12 mouse cellular contexts compared by ENCODE assay signal in the genomic region with DNA sequence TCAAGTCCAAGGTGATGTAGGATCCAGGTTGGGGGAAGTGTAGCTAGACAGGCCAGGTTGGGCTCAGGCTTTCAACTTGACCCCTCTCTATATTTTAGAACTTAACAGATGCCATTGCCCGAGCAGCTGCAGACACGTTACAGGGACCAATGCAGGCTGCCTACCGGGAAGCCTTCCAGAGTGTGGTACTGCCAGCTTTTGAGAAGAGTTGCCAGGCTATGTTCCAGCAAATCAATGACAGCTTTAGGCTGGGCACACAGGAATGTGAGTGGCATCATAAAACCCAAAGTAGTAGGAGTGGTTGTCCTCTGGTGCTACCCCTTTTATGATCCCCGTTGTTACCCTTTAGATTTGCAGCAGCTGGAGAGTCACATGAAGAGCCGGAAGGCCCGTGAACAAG. TPM values are rescaled to one million over a fixed set of nuclear protein-coding genes. Genes with fewer than 3 reads are reported as not detected.
DNase-seq lines count a peak whose midpoint lies in the region.
"Had no signal": no experiment of that assay in that cellular context is flagged by ENCODE, and none has a peak within 500 bp of the region (broad histone marks: within the 10 kb centered on the region; RNA-seq: fewer than 3 reads in every experiment).

No protein-coding gene starts in this region.

- peak; percentile 67 for DNase-seq in gastrocnemius, adult 18-20 months (ENCODE audit: low spot score)
- DNase-seq in gastrocnemius, postnatal 36 days, result no peak
- peak; percentile 73 to 79 for DNase-seq in right cerebral cortex, postnatal 10 days (ENCODE audit: low spot score in 2 of 2)
- DNase-seq in right cerebral cortex, postnatal 14 days, result no peak
- peak; percentile 66 for DNase-seq in layer of hippocampus, adult 9-10 months (ENCODE audit: low spot score)
- DNase-seq in c-Kit-positive CD71-positive TER-119-positive erythroid progenitor cells, embryonic 14.5 days (ENCODE audit: low spot score), result no peak
- DNase-seq in kidney, adult 8-10 months, result no peak
- no peak for DNase-seq in ovary, adult 18-20 months (ENCODE audit: low spot score)
- DNase-seq: cerebellum, adult 8-10 months; kidney, adult 2 months; spleen, adult 18-20 months; thymus, postnatal 36 days had no signal

- intact Hi-C loops in gastrocnemius, postnatal 36 days (cut with DNase I), result no loop called here

RNA-seq across cellular contexts. Expression of a gene that starts 2.5 kb away (rescaled TPM):
- total RNA-seq in gastrocnemius, adult 18-20 months (2021), result under 1 TPM in 1 of 2 experiments, not detected in 1; 0.76 TPM
- under 1 TPM in 1 of 2 experiments, not detected in 1; 0.59 TPM for total RNA-seq in gastrocnemius, postnatal 36 days (2021)

RNA-seq across cellular contexts. Expression of a gene that starts 9.4 kb away (rescaled TPM):
- 10 to 100 TPM; 13.5 to 13.6 TPM for total RNA-seq in gastrocnemius, adult 18-20 months (2021)
- total RNA-seq in gastrocnemius, postnatal 36 days (2021), result 10 to 100 TPM in 1 of 2 experiments, 1 to 10 TPM in 1; 9.5 to 11.5 TPM

RNA-seq across cellular contexts. Expression of a gene that starts 10.2 kb away (rescaled TPM):
- total RNA-seq in gastrocnemius, adult 18-20 months (2021), result 10 to 100 TPM; 19.7 to 20.6 TPM
- total RNA-seq in gastrocnemius, postnatal 36 days (2021), result 10 to 100 TPM; 17.6 to 20.1 TPM

RNA-seq across cellular contexts. Expression of a gene that starts 30.5 kb away (rescaled TPM):
- total RNA-seq in gastrocnemius, adult 18-20 months (2021), result 10 to 100 TPM; 43.7 to 44.5 TPM
- 10 to 100 TPM; 38.4 to 52.9 TPM for total RNA-seq in gastrocnemius, postnatal 36 days (2021)

RNA-seq across cellular contexts. Expression of a gene that starts 35.9 kb away (rescaled TPM):
- total RNA-seq in gastrocnemius, adult 18-20 months (2021), result 10 to 100 TPM; 21.9 to 22.0 TPM
- 10 to 100 TPM; 19.0 TPM for total RNA-seq in gastrocnemius, postnatal 36 days (2021)

Comparison
In these comparisons a context has a peak if more than half of its experiments do, and no peak if none do; other contexts are left out.
1. DNase-seq: peak in gastrocnemius, adult 18-20 months (single experiment), right cerebral cortex, postnatal 10 days (2 of 2) and layer of hippocampus, adult 9-10 months (single experiment); none in gastrocnemius, postnatal 36 days (0 of 2), right cerebral cortex, postnatal 14 days (single experiment), c-Kit-positive CD71-positive TER-119-positive erythroid progenitor cells, embryonic 14.5 days (single experiment), kidney, adult 8-10 months (0 of 2) and ovary, adult 18-20 months (single experiment).